Mouse (Mus musculus) limb, embryonic 14.5 days (tissue): ENCODE results near the gene Wdr91. TPM values are rescaled to one million over a fixed set of nuclear protein-coding genes. Genes with fewer than 3 reads are reported as not detected.
A peak's percentile ranks its signal among the peaks of the same experiment; 100 is the strongest.

Experiments used
- ATAC-seq: fragments of 200-750 bp; cut with Nextera tagmentation; 2 replicates; pipeline ENCODE4 v1.8.0; 2017; ENCODE audit warnings: low read depth, moderate number of reproducible peaks, moderate TSS enrichment; ENCODE audit not compliant: low FRiP score
- DNase-seq: peaks from one replicate; pipeline ENCODE4 v3.0.0-alpha.2; 2015; ENCODE audit warnings: low spot score
- H3K27ac ChIP-seq: fragments of 300-500 bp; sonication (generic); replicated peaks from 2 replicates; pipeline ENCODE4 v1.5.1; 2014; ENCODE audit warnings: low read depth, mild to moderate bottlenecking, low read length, moderate library complexity, mixed read lengths
- H3K27me3 ChIP-seq: fragments of 300-500 bp; sonication (generic); 2 replicates; pipeline ENCODE4 v1.6.1; 2014; ENCODE audit warnings: low read length, mixed read lengths; ENCODE audit not compliant: control insufficient read depth, insufficient read depth
- H3K36me3 ChIP-seq: fragments of 300-500 bp; sonication (generic); 2 replicates; pipeline ENCODE4 v1.6.1; 2014; ENCODE audit warnings: mild to moderate bottlenecking, low read length, moderate library complexity, mixed read lengths; ENCODE audit not compliant: control insufficient read depth, insufficient read depth
- H3K4me1 ChIP-seq: fragments of 300-500 bp; sonication (generic); 2 replicates; pipeline ENCODE4 v1.6.1; 2014; ENCODE audit warnings: antibody characterized with exemption, low read length, mixed read lengths; ENCODE audit not compliant: control insufficient read depth, insufficient read depth
- H3K4me2 ChIP-seq: fragments of 300-500 bp; sonication (generic); replicated peaks from 2 replicates; pipeline ENCODE4 v1.6.1; 2014; ENCODE audit warnings: low read depth, mild to moderate bottlenecking, low read length, moderate library complexity; ENCODE audit not compliant: severe bottlenecking
- H3K4me3 ChIP-seq: fragments of 300-500 bp; sonication (generic); replicated peaks from 2 replicates; pipeline ENCODE4 v1.5.1; 2014; ENCODE audit warnings: low read length
- H3K9ac ChIP-seq: fragments of 300-500 bp; sonication (generic); 2 replicates; pipeline ENCODE4 v1.6.1; 2014; ENCODE audit warnings: mild to moderate bottlenecking, low read depth, low read length, moderate library complexity; ENCODE audit not compliant: severe bottlenecking
- H3K9me3 ChIP-seq: fragments of 300-500 bp; sonication (generic); 2 replicates; pipeline ENCODE4 v1.6.1; 2016; ENCODE audit warnings: low read length; ENCODE audit not compliant: control insufficient read depth
- POLR2A ChIP-seq: fragments of 200-500 bp; IDR thresholded peaks from 2 replicates; pipeline ENCODE4 v1.8.0; 2012; ENCODE audit warnings: inconsistent platforms, mild to moderate bottlenecking, moderate library complexity, borderline replicate concordance; ENCODE audit not compliant: insufficient read depth, insufficient read length; ENCODE audit errors: extremely low read depth
- WGBS: fragments of 180-500 bp; shearing (Covaris S2); extraction: QIAGEN DNeasy Blood & Tissue Kit; methylation state at CpG from one replicate; pipeline ENCODE4 v1.1.7; 2014; 5-methylcytosine and 5-hydroxymethylcytosine counted together
- polyA plus RNA-seq, 2 experiments: library from polyadenylated mRNA; depleted of rRNA in 1 of 2; stranded (reverse) in 1 of 2; unstranded in 1 of 2; fragments of >200 nt; fragmentation: Nextera tagmentation in 1 of 2; extraction: Ambion mirVana in 1 of 2; gene quantifications; 2 replicates each; pipeline versions ENCODE4 v1.2.1 to v1.2.3; 2012 to 2014

The Wdr91 gene
- polyA plus RNA-seq (2012; rRNA removed) = 22.2 TPM in 2 replicates
- polyA plus RNA-seq (2014; fragmentation: Nextera tagmentation; extraction: Ambion mirVana) = 9.6 and 11.3 TPM in 2 replicates

GRCm38 (mm10) chr6:34910371-34911219, at the start of gene Wdr91:
TSS of gene Wdr91 (minus strand) at chr6:34910876.
- H3K9ac ChIP-seq = peak within 1 kb of the TSS; percentile 66
- H3K4me3 ChIP-seq = peak within 1 kb of the TSS; percentile 74
- 1% methylated on average over 51 of the region's 64 CpGs for WGBS
- DNase-seq = peak; percentile 94
- H3K4me2 ChIP-seq = peak within 1 kb of the TSS; percentile 67
- peaks cover 24% of the 10 kb centered on the region for H3K36me3 ChIP-seq
- peak within 1 kb of the TSS; percentile 73 for H3K27ac ChIP-seq
- peak; percentile 95 for ATAC-seq
- H3K4me1 ChIP-seq = peaks cover 5% of the 10 kb centered on the region
- TF ChIP-seq POLR2A = peak; percentile 79; the same call in 1 of the 2 replicates
- H3K9me3 ChIP-seq = no peaks in the 10 kb centered on the region
- H3K27me3 ChIP-seq = no peaks in the 10 kb centered on the region

DNA sequence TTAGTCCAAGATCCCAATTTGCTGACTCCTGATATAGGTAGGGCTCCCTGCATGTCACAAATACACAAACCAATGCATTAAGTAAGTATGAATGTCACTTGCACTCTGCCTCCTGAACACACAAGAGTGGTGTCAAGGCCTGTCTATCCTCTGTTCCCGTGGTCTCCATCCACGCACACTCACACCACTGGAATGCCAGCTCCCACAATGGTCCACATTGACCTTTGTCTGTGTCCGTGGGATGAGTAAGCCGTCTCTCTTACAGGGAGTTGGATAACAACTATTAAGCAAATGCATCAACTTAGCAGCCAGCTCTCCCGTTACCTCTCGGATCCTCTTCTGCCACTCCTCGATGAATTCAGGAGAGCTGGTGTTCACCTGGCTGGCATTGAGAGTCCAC, 48.5 kb upstream of the Wdr91 start:
- H3K4me3 ChIP-seq = no peak overlapping the region
- WGBS = 94% methylated on average over 7 of the region's 7 CpGs
- ATAC-seq (no peak), DNase-seq (no peak)
- no peaks in the 10 kb centered on the region for H3K27me3 ChIP-seq
- H3K9ac ChIP-seq = no peak overlapping the region
- H3K27ac ChIP-seq = no peak overlapping the region
- no peak for TF ChIP-seq POLR2A
- no peaks in the 10 kb centered on the region for H3K9me3 ChIP-seq
- H3K4me2 ChIP-seq = no peak overlapping the region
- no peaks in the 10 kb centered on the region for H3K4me1 ChIP-seq
- H3K36me3 ChIP-seq = no peaks in the 10 kb centered on the region

DNA sequence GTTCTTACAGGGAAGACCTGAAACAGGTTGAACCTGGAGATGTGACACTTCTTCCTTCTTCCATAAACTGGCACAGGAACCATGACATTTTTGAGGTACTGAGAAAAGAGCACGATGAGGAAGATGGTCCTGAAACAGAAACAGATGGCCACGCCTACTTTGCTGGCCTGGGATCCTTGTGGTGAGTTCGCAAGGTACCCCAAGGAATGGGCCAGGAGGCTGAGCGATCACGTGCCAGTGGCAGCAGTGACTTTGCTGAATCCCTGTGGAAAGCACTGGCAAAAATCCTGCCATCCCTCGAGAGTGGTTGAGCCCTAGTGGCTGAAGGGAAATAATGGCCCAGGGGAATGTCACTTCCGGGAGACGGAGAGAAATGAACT, 45.2 kb upstream of the Wdr91 start:
- no peak overlapping the region for H3K4me3 ChIP-seq

DNA sequence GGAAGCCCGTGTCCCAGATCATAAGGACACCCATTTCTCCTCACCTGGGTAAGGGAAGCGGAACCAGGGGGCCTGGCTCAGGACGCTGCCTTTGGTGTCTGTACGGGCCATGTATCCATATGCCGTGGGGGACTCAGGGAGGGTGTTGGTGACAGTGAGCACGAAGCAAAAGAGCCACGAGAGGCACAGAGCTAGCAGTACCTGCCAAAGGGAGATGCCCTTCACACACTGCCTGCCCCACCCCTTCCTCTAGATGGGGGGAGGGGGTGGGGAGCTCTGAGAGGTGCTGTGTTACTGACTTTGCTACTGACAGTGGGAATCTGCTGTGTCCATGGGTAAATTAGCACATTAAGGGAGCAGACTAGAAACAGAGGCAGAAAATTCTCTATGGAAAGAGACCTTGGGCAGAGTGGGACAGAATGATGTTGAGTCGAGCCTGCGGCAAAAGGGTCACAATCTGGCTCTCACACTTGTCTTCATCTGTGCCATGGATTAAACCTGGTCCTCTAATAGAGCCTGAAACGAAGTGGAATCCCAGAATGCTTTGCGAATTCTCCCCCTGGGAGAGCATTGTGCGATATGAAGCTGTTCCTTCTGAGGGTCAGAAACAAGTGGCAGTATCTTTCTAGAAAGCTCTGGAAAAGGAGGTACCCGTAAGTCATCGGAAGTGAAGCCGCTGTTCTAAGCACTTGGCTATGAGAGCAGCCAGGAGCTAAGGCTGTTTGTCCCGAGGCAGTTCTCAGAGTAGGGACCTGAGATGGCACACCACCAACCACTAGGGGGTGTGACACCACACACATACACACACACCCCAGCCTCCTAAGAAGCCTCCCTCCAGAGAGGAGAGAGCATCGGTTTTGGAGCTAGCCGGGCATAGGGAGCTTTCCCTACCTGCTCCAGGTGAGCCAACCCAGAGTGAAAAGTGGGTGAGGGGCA, 44.5 kb upstream of the Wdr91 start:
- ATAC-seq (no peak), DNase-seq (peak; percentile 26)
- WGBS = 51% methylated on average over 18 of the region's 18 CpGs
- H3K27me3 ChIP-seq = no peaks in the 10 kb centered on the region
- H3K4me1 ChIP-seq = no peaks in the 10 kb centered on the region
- TF ChIP-seq POLR2A = no peak
- no peaks in the 10 kb centered on the region for H3K9me3 ChIP-seq
- no peak overlapping the region for H3K4me3 ChIP-seq
- H3K27ac ChIP-seq = no peak overlapping the region
- H3K36me3 ChIP-seq = no peaks in the 10 kb centered on the region
- H3K4me2 ChIP-seq = 0 out of 2 replicates have a peak overlapping the region, but pooled peaks have one; percentile 30
- H3K9ac ChIP-seq = no peak overlapping the region

More for the DNA sequence above, 45.2 kb upstream of the Wdr91 start:
- Histone ChIP-seq H3K9me3 (no peaks in the 10 kb centered on the region), H3K4me2 (0 out of 2 replicates have a peak overlapping the region, but pooled peaks have one; percentile 30), H3K27me3 (no peaks in the 10 kb centered on the region), H3K9ac (no peak overlapping the region), H3K4me1 (no peaks in the 10 kb centered on the region), H3K27ac (no peak overlapping the region), H3K36me3 (no peaks in the 10 kb centered on the region)
- ATAC-seq (no peak), DNase-seq (no peak)
- no peak for TF ChIP-seq POLR2A
- WGBS = 46% methylated on average over 8 of the region's 8 CpGs
